Mouse (Mus musculus): ENCODE data around the gene Gm11985. TPM values are rescaled to one million over a fixed set of nuclear protein-coding genes. Genes with fewer than 3 reads are reported as not detected.
A peak's percentile ranks its signal among the peaks of the same experiment; 100 is the strongest.

Gene Gm11985
- polyA plus RNA-seq, 1 experiment from 2014 or later, result not detected

DNA sequence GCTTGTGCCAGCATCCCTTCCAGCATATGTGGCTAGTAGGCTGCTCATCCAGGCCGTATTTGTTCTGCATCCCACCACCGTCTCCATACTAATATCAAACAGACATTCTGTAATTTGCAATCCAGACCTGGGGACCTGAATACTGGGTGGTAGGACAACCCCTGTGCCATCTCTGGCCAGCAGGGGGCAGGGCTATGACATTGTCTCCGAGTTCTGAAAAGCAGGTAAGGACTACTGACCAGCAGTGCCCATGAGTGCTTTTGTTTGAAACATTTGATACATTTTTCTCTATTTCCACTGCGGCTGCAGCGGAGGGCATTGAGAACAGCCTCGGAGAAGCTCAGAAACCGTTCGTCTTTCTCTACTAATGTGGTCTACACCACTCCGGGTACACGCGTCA lies 44.0 kb downstream of the Gm11985 start:
- DNase-seq (ENCODE audit: low spot score), result no peak

GRCm38 (mm10) chr11:7142725-7143124 lies 45.6 kb downstream of the Gm11985 start:
- no peak overlapping the region for H3K4me3 ChIP-seq (ENCODE audit: low read depth, low read length)
- no peak overlapping the region for H3K27ac ChIP-seq (ENCODE audit: low read depth, low read length)
- H3K27me3 ChIP-seq (replicated peaks; ENCODE audit: control insufficient read depth, insufficient read depth, low read length), result no peaks in the 10 kb centered on the region
- WGBS, result 44% methylated on average over 3 of the region's 3 CpGs
- no peak overlapping the region for H3K9ac ChIP-seq (ENCODE audit: low read depth, low read length)
- H3K36me3 ChIP-seq (ENCODE audit: control insufficient read depth, insufficient read depth, low read length), result no peaks in the 10 kb centered on the region
- ATAC-seq (replicated peaks; ENCODE audit: low FRiP score) (no peak), DNase-seq (ENCODE audit: low spot score) (no peak)
- H3K9me3 ChIP-seq (ENCODE audit: control insufficient read depth, low read length), result no peaks in the 10 kb centered on the region
- H3K4me2 ChIP-seq, result no peak overlapping the region
- H3K4me1 ChIP-seq (replicated peaks; ENCODE audit: control insufficient read depth, insufficient read depth, low read length), result no peaks in the 10 kb centered on the region

More for the DNA sequence above, 44.0 kb downstream of the Gm11985 start:
- H3K9me3 ChIP-seq (ENCODE audit: control insufficient read depth, low read length), result no peaks in the 10 kb centered on the region
- H3K27ac ChIP-seq (ENCODE audit: low read depth, low read length), result no peak overlapping the region
- H3K36me3 ChIP-seq (ENCODE audit: control insufficient read depth, insufficient read depth, low read length), result no peaks in the 10 kb centered on the region
- no peak for ATAC-seq (replicated peaks; ENCODE audit: low FRiP score)
- H3K4me2 ChIP-seq, result no peak overlapping the region
- H3K27me3 ChIP-seq (replicated peaks; ENCODE audit: control insufficient read depth, insufficient read depth, low read length), result no peaks in the 10 kb centered on the region
- no peaks in the 10 kb centered on the region for H3K4me1 ChIP-seq (replicated peaks; ENCODE audit: control insufficient read depth, insufficient read depth, low read length)
- H3K9ac ChIP-seq (ENCODE audit: low read depth, low read length), result no peak overlapping the region
- no peak overlapping the region for H3K4me3 ChIP-seq (ENCODE audit: low read depth, low read length)
- whole genome bisulfite sequencing, result 82% methylated on average over 11 of the region's 11 CpGs

GRCm38 (mm10) chr11:7140449-7140848 lies 47.9 kb downstream of the Gm11985 start:
- ATAC-seq (replicated peaks; ENCODE audit: low FRiP score), result peak; percentile 21; the same call in 1 of the 2 replicates

DNA sequence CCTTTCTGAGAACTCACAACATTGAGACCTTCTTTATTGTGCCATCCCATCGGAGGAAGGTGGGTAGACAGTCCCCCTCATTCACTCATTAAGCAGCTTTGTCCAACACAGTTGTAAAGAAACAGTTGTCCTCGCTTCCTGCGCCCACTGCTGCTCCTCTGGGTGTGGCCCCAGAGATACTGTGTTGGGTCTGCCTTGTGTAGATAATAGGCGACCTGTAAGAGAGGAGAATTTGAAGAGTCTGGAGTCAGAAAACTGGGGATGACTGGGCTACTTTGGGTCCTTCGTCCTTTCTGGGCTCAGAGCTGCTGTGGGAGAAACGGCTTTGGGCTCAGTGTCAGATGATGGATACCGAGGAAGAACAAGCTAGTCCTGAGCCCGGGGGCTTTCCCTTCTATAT lies 50.0 kb downstream of the Gm11985 start:
- H3K4me1 ChIP-seq (replicated peaks; ENCODE audit: control insufficient read depth, insufficient read depth, low read length), result no peaks in the 10 kb centered on the region
- H3K9me3 ChIP-seq (ENCODE audit: control insufficient read depth, low read length), result no peaks in the 10 kb centered on the region
- H3K9ac ChIP-seq (ENCODE audit: low read depth, low read length), result no peak overlapping the region
- DNase-seq (ENCODE audit: low spot score) (no peak), ATAC-seq (replicated peaks; ENCODE audit: low FRiP score) (peak; percentile 72)
- no peaks in the 10 kb centered on the region for H3K27me3 ChIP-seq (replicated peaks; ENCODE audit: control insufficient read depth, insufficient read depth, low read length)
- no peak overlapping the region for H3K27ac ChIP-seq (ENCODE audit: low read depth, low read length)
- WGBS, result 74% methylated on average over 8 of the region's 8 CpGs
- no peaks in the 10 kb centered on the region for H3K36me3 ChIP-seq (ENCODE audit: control insufficient read depth, insufficient read depth, low read length)
- no peak overlapping the region for H3K4me3 ChIP-seq (ENCODE audit: low read depth, low read length)
- no peak overlapping the region; the same call in 1 of the 2 replicates for H3K4me2 ChIP-seq

More at GRCm38 (mm10) chr11:7140449-7140848, 47.9 kb downstream of the Gm11985 start:
- Histone ChIP-seq H3K4me1 (replicated peaks; ENCODE audit: control insufficient read depth, insufficient read depth, low read length) (no peaks in the 10 kb centered on the region), H3K9me3 (ENCODE audit: control insufficient read depth, low read length) (no peaks in the 10 kb centered on the region), H3K27me3 (replicated peaks; ENCODE audit: control insufficient read depth, insufficient read depth, low read length) (no peaks in the 10 kb centered on the region), H3K4me2 (no peak overlapping the region), H3K27ac (ENCODE audit: low read depth, low read length) (no peak overlapping the region), H3K9ac (ENCODE audit: low read depth, low read length) (no peak overlapping the region), H3K4me3 (ENCODE audit: low read depth, low read length) (no peak overlapping the region), H3K36me3 (ENCODE audit: control insufficient read depth, insufficient read depth, low read length) (no peaks in the 10 kb centered on the region)
- 87% methylated on average over 3 of the region's 3 CpGs for WGBS
- no peak for DNase-seq (ENCODE audit: low spot score)

DNA sequence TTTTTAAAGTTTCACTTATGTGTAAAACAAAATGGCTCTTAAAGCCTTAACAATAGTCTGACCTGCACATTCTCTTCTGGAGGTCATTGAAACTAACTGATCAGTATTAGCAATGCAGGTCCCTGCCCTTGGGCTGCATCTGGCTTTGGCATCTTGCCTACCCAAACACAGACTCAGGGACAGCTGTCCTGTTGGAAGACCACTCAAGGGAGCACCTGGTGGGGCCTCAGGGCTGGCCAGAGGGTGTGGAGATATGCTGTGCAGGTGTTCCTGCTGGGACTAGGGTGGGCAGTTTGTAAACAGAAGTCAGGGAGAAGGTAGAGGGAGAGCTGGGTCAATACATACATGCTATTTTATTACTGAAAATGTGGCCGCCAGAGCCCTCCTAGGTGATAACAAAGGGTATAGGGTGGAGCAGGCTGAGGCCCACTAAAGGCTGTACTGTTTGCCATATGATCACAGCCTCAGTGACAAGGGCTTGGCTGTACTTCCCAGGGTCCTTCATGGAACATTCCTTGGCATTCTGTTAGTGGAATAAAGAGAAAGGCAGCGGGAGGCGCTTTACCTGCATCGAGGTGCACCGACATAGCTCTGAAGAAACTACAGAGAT lies 52.0 kb downstream of the Gm11985 start:
- 95% methylated on average over 5 of the region's 5 CpGs for WGBS
- ATAC-seq (replicated peaks; ENCODE audit: low FRiP score) (no peak), DNase-seq (ENCODE audit: low spot score) (no peak)
- Histone ChIP-seq H3K4me3 (ENCODE audit: low read depth, low read length) (no peak overlapping the region), H3K27me3 (replicated peaks; ENCODE audit: control insufficient read depth, insufficient read depth, low read length) (no peaks in the 10 kb centered on the region), H3K4me2 (no peak overlapping the region), H3K36me3 (ENCODE audit: control insufficient read depth, insufficient read depth, low read length) (no peaks in the 10 kb centered on the region), H3K9me3 (ENCODE audit: control insufficient read depth, low read length) (no peaks in the 10 kb centered on the region), H3K27ac (ENCODE audit: low read depth, low read length) (no peak overlapping the region), H3K9ac (ENCODE audit: low read depth, low read length) (no peak overlapping the region), H3K4me1 (replicated peaks; ENCODE audit: control insufficient read depth, insufficient read depth, low read length) (no peaks in the 10 kb centered on the region)

GRCm38 (mm10) chr11:7135763-7136162 lies 52.6 kb downstream of the Gm11985 start:
- Histone ChIP-seq H3K9ac (ENCODE audit: low read depth, low read length) (no peak overlapping the region), H3K36me3 (ENCODE audit: control insufficient read depth, insufficient read depth, low read length) (no peaks in the 10 kb centered on the region), H3K4me1 (replicated peaks; ENCODE audit: control insufficient read depth, insufficient read depth, low read length) (no peaks in the 10 kb centered on the region), H3K27ac (ENCODE audit: low read depth, low read length) (no peak overlapping the region), H3K4me2 (no peak overlapping the region), H3K27me3 (replicated peaks; ENCODE audit: control insufficient read depth, insufficient read depth, low read length) (no peaks in the 10 kb centered on the region), H3K9me3 (ENCODE audit: control insufficient read depth, low read length) (no peaks in the 10 kb centered on the region), H3K4me3 (ENCODE audit: low read depth, low read length) (no peak overlapping the region)
- WGBS, result 88% methylated on average over 9 of the region's 9 CpGs
- no peak for DNase-seq (ENCODE audit: low spot score)
- ATAC-seq (replicated peaks; ENCODE audit: low FRiP score), result no peak

GRCm38 (mm10) chr11:7135301-7135700 lies 53.1 kb downstream of the Gm11985 start:
- Histone ChIP-seq H3K36me3 (ENCODE audit: control insufficient read depth, insufficient read depth, low read length) (no peaks in the 10 kb centered on the region), H3K27ac (ENCODE audit: low read depth, low read length) (no peak overlapping the region), H3K4me1 (replicated peaks; ENCODE audit: control insufficient read depth, insufficient read depth, low read length) (no peaks in the 10 kb centered on the region), H3K9me3 (ENCODE audit: control insufficient read depth, low read length) (no peaks in the 10 kb centered on the region), H3K4me2 (no peak overlapping the region), H3K27me3 (replicated peaks; ENCODE audit: control insufficient read depth, insufficient read depth, low read length) (no peaks in the 10 kb centered on the region), H3K4me3 (ENCODE audit: low read depth, low read length) (no peak overlapping the region), H3K9ac (ENCODE audit: low read depth, low read length) (no peak overlapping the region)
- DNase-seq (ENCODE audit: low spot score) (no peak), ATAC-seq (replicated peaks; ENCODE audit: low FRiP score) (no peak)
- 86% methylated on average over 6 of the region's 6 CpGs for WGBS

DNA sequence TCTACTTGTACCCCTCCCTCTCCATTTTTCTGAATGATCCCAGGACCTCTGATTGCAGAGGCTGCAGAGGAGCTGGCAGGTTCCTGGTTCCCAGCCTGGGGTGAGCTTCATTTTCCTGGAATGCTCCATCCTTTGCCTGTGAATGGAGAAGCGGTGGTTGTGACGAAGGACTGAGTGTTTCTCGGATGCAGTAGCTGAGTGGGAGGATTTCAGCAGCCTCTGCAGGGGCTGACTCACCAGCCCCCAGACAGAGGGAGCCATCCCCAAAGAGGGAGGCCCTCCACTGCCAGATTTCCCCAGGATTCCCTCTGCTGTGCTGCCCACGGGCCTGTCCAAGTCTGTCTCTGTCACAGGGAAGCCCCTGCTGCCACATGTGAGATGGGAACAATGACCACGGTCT lies 54.0 kb downstream of the Gm11985 start:
- Histone ChIP-seq H3K9me3 (ENCODE audit: control insufficient read depth, low read length) (no peaks in the 10 kb centered on the region), H3K4me1 (replicated peaks; ENCODE audit: control insufficient read depth, insufficient read depth, low read length) (no peaks in the 10 kb centered on the region), H3K4me2 (no peak overlapping the region), H3K27ac (ENCODE audit: low read depth, low read length) (no peak overlapping the region), H3K4me3 (ENCODE audit: low read depth, low read length) (no peak overlapping the region), H3K9ac (ENCODE audit: low read depth, low read length) (no peak overlapping the region), H3K27me3 (replicated peaks; ENCODE audit: control insufficient read depth, insufficient read depth, low read length) (no peaks in the 10 kb centered on the region), H3K36me3 (ENCODE audit: control insufficient read depth, insufficient read depth, low read length) (no peaks in the 10 kb centered on the region)
- WGBS, result 70% methylated on average over 5 of the region's 5 CpGs
- no peak for ATAC-seq (replicated peaks; ENCODE audit: low FRiP score)
- no peak for DNase-seq (ENCODE audit: low spot score)

DNA sequence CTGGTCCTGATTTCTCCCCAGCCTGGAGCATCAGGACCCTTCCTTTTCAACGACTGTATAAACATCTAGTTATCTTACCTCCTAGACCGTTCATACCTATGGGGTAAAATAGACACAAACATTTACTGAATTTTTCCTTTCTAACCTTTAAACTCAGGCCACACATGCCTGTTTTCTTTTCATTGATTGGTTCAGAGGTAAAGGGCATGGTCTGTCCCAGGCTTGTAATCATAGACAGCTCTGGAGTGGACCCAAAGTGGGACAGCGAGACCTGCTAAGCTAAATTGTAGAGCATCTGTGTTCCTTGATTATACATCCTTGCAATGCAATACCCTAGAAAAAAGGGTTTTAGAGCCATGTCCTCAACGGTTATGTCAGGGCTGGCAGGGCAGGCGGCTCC lies 54.6 kb downstream of the Gm11985 start:
- H3K36me3 ChIP-seq (ENCODE audit: control insufficient read depth, insufficient read depth, low read length), result no peaks in the 10 kb centered on the region
- ATAC-seq (replicated peaks; ENCODE audit: low FRiP score), result no peak
- no peak for DNase-seq (ENCODE audit: low spot score)
- H3K4me2 ChIP-seq, result no peak overlapping the region
- no peaks in the 10 kb centered on the region for H3K4me1 ChIP-seq (replicated peaks; ENCODE audit: control insufficient read depth, insufficient read depth, low read length)
- no peaks in the 10 kb centered on the region for H3K9me3 ChIP-seq (ENCODE audit: control insufficient read depth, low read length)
- H3K4me3 ChIP-seq (ENCODE audit: low read depth, low read length), result no peak overlapping the region
- H3K9ac ChIP-seq (ENCODE audit: low read depth, low read length), result no peak overlapping the region
- 80% methylated on average over 5 of the region's 5 CpGs for WGBS
- no peak overlapping the region for H3K27ac ChIP-seq (ENCODE audit: low read depth, low read length)
- no peaks in the 10 kb centered on the region for H3K27me3 ChIP-seq (replicated peaks; ENCODE audit: control insufficient read depth, insufficient read depth, low read length)
